Mouse (Mus musculus) ES-Bruce4 (cell line): ENCODE measurements around the gene Acbd7. TPM values are rescaled to one million over a fixed set of nuclear protein-coding genes. Genes with fewer than 3 reads are reported as not detected.
A peak's percentile ranks its signal among the peaks of the same experiment; 100 is the strongest.

Source experiments
- H3K27ac ChIP-seq: 2 replicates; pipeline ENCODE4 v1.5.1; 2012; ENCODE audit warnings: low read length, inconsistent platforms; ENCODE audit not compliant: insufficient read depth
- H3K27me3 ChIP-seq: 2 replicates; pipeline ENCODE4 v1.6.1; 2012; ENCODE audit warnings: mild to moderate bottlenecking, low read length, inconsistent platforms; ENCODE audit not compliant: control insufficient read depth, poor library complexity, insufficient read depth, severe bottlenecking
- H3K36me3 ChIP-seq: 2 replicates; pipeline ENCODE4 v1.6.1; 2012; ENCODE audit warnings: inconsistent platforms, mild to moderate bottlenecking, low read length, moderate library complexity; ENCODE audit not compliant: control insufficient read depth, poor library complexity, insufficient read depth, severe bottlenecking
- H3K4me1 ChIP-seq: one replicate; pipeline ENCODE4 v1.8.1; 2011; ENCODE audit warnings: low read length; ENCODE audit not compliant: control insufficient read depth, insufficient read depth
- H3K4me3 ChIP-seq: 2 replicates; pipeline ENCODE4 v1.5.1; 2011; ENCODE audit warnings: low read depth, mild to moderate bottlenecking, low read length
- H3K9ac ChIP-seq: 2 replicates; pipeline ENCODE4 v1.6.1; 2012; ENCODE audit warnings: low read depth, mild to moderate bottlenecking, inconsistent platforms; ENCODE audit not compliant: poor library complexity, severe bottlenecking
- H3K9me3 ChIP-seq: replicated peaks from 2 replicates; pipeline ENCODE4 v1.6.1; 2012; ENCODE audit warnings: mild to moderate bottlenecking, low read length, inconsistent platforms; ENCODE audit not compliant: control insufficient read depth, poor library complexity, insufficient read depth, severe bottlenecking
- CTCF ChIP-seq: IDR thresholded peaks from one replicate; pipeline ENCODE4 v1.8.1; 2011; ENCODE audit warnings: low read depth, low read length
- EP300 ChIP-seq: IDR thresholded peaks from 2 replicates; pipeline ENCODE4 v1.6.1; 2011; ENCODE audit warnings: low read depth, low read length; ENCODE audit not compliant: insufficient read depth
- POLR2A ChIP-seq: IDR thresholded peaks from one replicate; pipeline ENCODE4 v1.8.1; 2011; ENCODE audit warnings: low read length; ENCODE audit not compliant: insufficient read depth
- polyA plus RNA-seq: library from polyadenylated mRNA; stranded (reverse); fragments of >200 nt; gene quantifications from 2 replicates; pipeline ENCODE4 v1.2.4, GENCODE M21; 2011; ENCODE audit warnings: low read depth; ENCODE audit not compliant: missing spikeins, insufficient read depth, insufficient read length

Gene Acbd7
- polyA plus RNA-seq = 5.9 and 8.7 TPM in 2 replicates

- no peaks in the 10 kb centered on the region for H3K9me3 ChIP-seq
- H3K9ac ChIP-seq = peak within 1 kb of the TSS; percentile 11; the same call in 1 of the 2 replicates
- no peaks in the 10 kb centered on the region for H3K27me3 ChIP-seq
- TF ChIP-seq POLR2A (peak; percentile 14), CTCF (no peak)
- H3K36me3 ChIP-seq = no peaks in the 10 kb centered on the region
- H3K4me1 ChIP-seq = no peaks in the 10 kb centered on the region
- no peak within 1 kb of the TSS for H3K27ac ChIP-seq
- peak within 1 kb of the TSS; percentile 76 for H3K4me3 ChIP-seq
Measured at GRCm38 (mm10) chr2:3335611-3336301, at the start of gene Acbd7. Gene Acbd7, plus strand, starts transcription at chr2:3336168.

- Histone ChIP-seq H3K36me3 (no peaks in the 10 kb centered on the region), H3K27ac (no peak overlapping the region), H3K4me3 (no peak overlapping the region), H3K27me3 (no peaks in the 10 kb centered on the region), H3K9ac (no peak overlapping the region), H3K4me1 (no peaks in the 10 kb centered on the region), H3K9me3 (no peaks in the 10 kb centered on the region)
- no peak for TF ChIP-seq EP300
- TF ChIP-seq CTCF = no peak
Measured at GRCm38 (mm10) chr2:3286243-3286642, 49.7 kb upstream of the Acbd7 start.

GRCm38 (mm10) chr2:3289581-3289980 is 46.4 kb upstream of the Acbd7 start:
- Histone ChIP-seq H3K36me3 (no peaks in the 10 kb centered on the region), H3K9ac (no peak overlapping the region), H3K4me1 (no peaks in the 10 kb centered on the region), H3K9me3 (no peaks in the 10 kb centered on the region), H3K4me3 (no peak overlapping the region), H3K27ac (no peak overlapping the region), H3K27me3 (no peaks in the 10 kb centered on the region)
- no peak for TF ChIP-seq EP300
- TF ChIP-seq CTCF = no peak
- TF ChIP-seq POLR2A = no peak

GRCm38 (mm10) chr2:3292170-3292569 is 43.8 kb upstream of the Acbd7 start:
- H3K4me3 ChIP-seq = no peak overlapping the region
- H3K9me3 ChIP-seq = no peaks in the 10 kb centered on the region
- no peak for TF ChIP-seq CTCF
- no peak for TF ChIP-seq EP300
- TF ChIP-seq POLR2A = no peak
- no peak overlapping the region for H3K27ac ChIP-seq
- no peaks in the 10 kb centered on the region for H3K27me3 ChIP-seq
- no peak overlapping the region for H3K9ac ChIP-seq
- no peaks in the 10 kb centered on the region for H3K4me1 ChIP-seq
- H3K36me3 ChIP-seq = no peaks in the 10 kb centered on the region

- Histone ChIP-seq H3K9me3 (no peaks in the 10 kb centered on the region), H3K27me3 (no peaks in the 10 kb centered on the region), H3K9ac (no peak overlapping the region), H3K4me1 (no peaks in the 10 kb centered on the region), H3K4me3 (no peak overlapping the region), H3K27ac (no peak overlapping the region), H3K36me3 (no peaks in the 10 kb centered on the region)
- no peak for TF ChIP-seq EP300
- TF ChIP-seq CTCF = no peak
- TF ChIP-seq POLR2A = no peak
Measured at GRCm38 (mm10) chr2:3295826-3296225, 40.1 kb upstream of the Acbd7 start.

- Histone ChIP-seq H3K9me3 (no peaks in the 10 kb centered on the region), H3K4me1 (no peaks in the 10 kb centered on the region), H3K9ac (no peak overlapping the region), H3K36me3 (no peaks in the 10 kb centered on the region; the same call in 1 of the 2 replicates), H3K27me3 (no peaks in the 10 kb centered on the region), H3K4me3 (no peak overlapping the region), H3K27ac (no peak overlapping the region)
- TF ChIP-seq CTCF = no peak
- TF ChIP-seq POLR2A = no peak
Measured at GRCm38 (mm10) chr2:3305426-3306025, 30.4 kb upstream of the Acbd7 start.
